Mouse (Mus musculus) Patski (cell line): ENCODE measurements at regions not wholly inside any gene's neighbourhood (a gene's known extent, or its start where the extent isn't known, plus 50 kb on each side); places are given as distances from the start of the nearest gene placed in this dataset.

Experiments
- ATAC-seq: fragments of 100-300 bp; one replicate; pipeline ENCODE4 v1.8.0; 2021
- CTCF ChIA-PET: fragments of 350-600 bp; sonication (Branson Sonifier 250); formaldehyde crosslinking; loops from one replicate; lab custom pipeline; 2022; ENCODE audit warnings: inconsistent platforms; lab: Charles Lee
- POLR2A ChIA-PET: fragments of 350-600 bp; sonication (Branson Sonifier 250); formaldehyde crosslinking; loops from one replicate; lab custom pipeline; 2022; ENCODE audit warnings: antibody characterized with exemption, inconsistent platforms; lab: Charles Lee
- DNase-seq: peaks from one replicate; pipeline ENCODE4 v3.0.0-alpha.2; 2011; ENCODE audit warnings: low read depth, low spot score
- H3K27me3 ChIP-seq: fragments of 371-371 bp; one replicate; pipeline ENCODE4 v1.5.1; 2021
- CTCF ChIP-seq: fragments of 100-300 bp; IDR thresholded peaks from one replicate; pipeline ENCODE4 v1.5.1; 2021
- in situ Hi-C: fragments of 300-500 bp; cut with MboI; formaldehyde crosslinking; loops from 3 replicates; pipeline ENCODE4 v1.11.1; 2018; ENCODE audit warnings: low pct_unique_long_range_greater_than_20kb, mixed read lengths

- ChIA-PET CTCF (no interaction called here), POLR2A (no interaction called here)
- TF ChIP-seq CTCF = no peak
- DNase-seq (no peak), ATAC-seq (no peak)
- in situ Hi-C loops = no loop called here
- H3K27me3 ChIP-seq = no peaks in the 10 kb centered on the region
Observed at GRCm38 (mm10) chr1:161693768-161694160, 94.5 kb downstream of the Fasl start.

- no peaks in the 10 kb centered on the region for H3K27me3 ChIP-seq
- no peak for TF ChIP-seq CTCF
- in situ Hi-C loops = no loop called here
- ChIA-PET POLR2A (no interaction called here), CTCF (no interaction called here)
- no peak for ATAC-seq
- no peak for DNase-seq
Observed at GRCm38 (mm10) chr1:161692836-161693767, 95.2 kb downstream of the Fasl start.

GRCm38 (mm10) chr1:161688946-161689345 is 99.3 kb downstream of the Fasl start:
- ATAC-seq (peak; percentile 62), DNase-seq (peak; percentile 57)
- no peak for TF ChIP-seq CTCF
- H3K27me3 ChIP-seq = peaks cover 4% of the 10 kb centered on the region
- CTCF ChIA-PET = interaction anchor here (1.2 to 4.1 kb wide), 4 partner anchors 22 to 402 kb away, joined by 3 to 35 read pairs (median 8); no protein-coding TSS in a partner anchor
- in situ Hi-C loops = loop anchor here (5.0 kb wide), 2 partner anchors 43 to 287 kb away; no protein-coding TSS in a partner anchor
- POLR2A ChIA-PET = no interaction called here

DNA sequence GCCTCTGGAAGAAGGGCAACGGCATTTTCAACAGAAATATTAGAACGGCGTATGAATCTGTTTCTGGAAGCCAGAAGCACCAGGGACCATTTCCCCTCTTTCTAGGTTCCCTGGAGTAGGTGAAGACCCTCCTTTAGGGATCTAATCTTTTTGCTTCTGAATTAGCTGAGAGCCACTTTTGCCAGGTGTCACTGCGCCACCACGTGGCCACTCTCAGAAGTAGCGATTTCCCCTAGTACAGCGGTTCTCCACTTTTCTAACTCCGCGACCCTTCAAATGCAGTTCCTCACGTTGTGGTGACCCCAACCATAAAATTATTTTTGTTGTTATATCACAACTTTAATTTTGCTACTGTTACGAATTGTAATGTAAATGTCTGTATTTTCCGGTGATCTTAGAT is 100.7 kb downstream of the Fasl start:
- H3K27me3 ChIP-seq = peaks cover 4% of the 10 kb centered on the region
- POLR2A ChIA-PET = interaction anchor here (1.2 to 1.8 kb wide), 2 partner anchors 290 to 297 kb away, joined by 3 to 4 read pairs; no protein-coding TSS in a partner anchor
- in situ Hi-C loops = loop anchor here (5.0 kb wide), 2 partner anchors 45 to 285 kb away; no protein-coding TSS in a partner anchor
- DNase-seq = no peak
- ATAC-seq = no peak
- peak; percentile 92 for TF ChIP-seq CTCF
- CTCF ChIA-PET = interaction anchor here (0.8 to 4.1 kb wide), 12 partner anchors 12 to 401 kb away, joined by 3 to 35 read pairs (median 4); no protein-coding TSS in a partner anchor

DNA sequence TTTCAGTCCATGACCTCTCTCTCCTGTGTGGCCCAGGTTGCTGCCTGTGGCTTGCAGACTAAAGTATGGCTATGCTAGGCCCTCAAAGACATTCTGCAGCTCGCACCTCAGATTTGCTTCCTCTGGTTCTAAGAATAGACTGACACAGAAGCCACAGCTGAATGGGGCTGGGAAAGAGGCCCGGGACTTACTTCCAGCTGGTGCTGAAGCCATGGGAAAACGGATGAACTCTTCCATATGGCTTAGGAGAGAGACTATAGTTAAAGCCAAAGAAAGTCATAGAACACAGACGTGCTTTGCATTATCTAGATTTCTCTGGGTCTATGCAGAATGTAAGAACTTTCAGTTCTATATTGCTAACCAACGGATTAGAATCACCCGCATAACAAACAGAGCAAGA is 107.7 kb downstream of the Fasl start:
- DNase-seq = no peak
- no peak for TF ChIP-seq CTCF
- no peaks in the 10 kb centered on the region for H3K27me3 ChIP-seq
- no peak for ATAC-seq
- in situ Hi-C loops = no loop called here
- CTCF ChIA-PET = no interaction called here
- POLR2A ChIA-PET = no interaction called here

DNA sequence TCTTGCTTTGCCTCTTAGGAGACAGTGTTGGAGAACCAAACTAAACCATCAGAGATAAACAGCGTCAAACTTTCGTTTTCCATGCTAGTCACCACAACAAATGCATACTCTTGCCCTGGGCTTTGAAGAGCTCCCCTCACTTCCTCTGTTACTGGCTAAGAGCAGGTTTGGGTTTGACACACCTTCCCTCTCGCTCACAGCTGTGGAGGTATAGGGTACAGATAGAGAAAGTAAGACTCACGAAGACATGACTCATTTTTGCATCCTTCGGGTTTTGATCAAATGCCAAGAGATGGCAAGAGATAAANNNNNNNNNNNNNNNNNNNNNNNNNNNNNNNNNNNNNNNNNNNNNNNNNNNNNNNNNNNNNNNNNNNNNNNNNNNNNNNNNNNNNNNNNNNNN is 117.4 kb downstream of the Fasl start:
- peaks cover 2% of the 10 kb centered on the region for H3K27me3 ChIP-seq
- DNase-seq = no peak
- ChIA-PET POLR2A (no interaction called here), CTCF (no interaction called here)
- ATAC-seq = no peak
- in situ Hi-C loops = no loop called here
- no peak for TF ChIP-seq CTCF

DNA sequence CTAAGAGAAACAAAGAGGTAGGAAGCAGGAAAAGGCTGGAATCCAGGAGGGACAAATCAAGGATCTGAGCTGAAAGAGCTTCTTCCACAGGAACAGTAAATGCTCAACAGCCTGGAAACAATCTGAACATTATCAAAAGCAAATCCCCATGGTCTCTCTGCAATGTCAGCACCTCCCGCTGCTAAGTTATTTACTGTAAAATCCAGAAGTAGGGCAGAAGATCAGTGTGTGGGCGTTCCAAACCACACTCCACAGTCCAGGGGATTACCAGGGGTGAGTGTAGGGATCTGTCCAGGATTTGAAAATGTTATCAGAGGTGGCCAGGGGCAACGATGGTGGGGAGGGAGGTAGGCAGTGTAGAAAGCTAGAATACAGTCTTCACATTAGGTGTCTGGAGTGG is 124.0 kb downstream of the Fasl start:
- H3K27me3 ChIP-seq = peaks cover 19% of the 10 kb centered on the region
- ChIA-PET CTCF (interaction anchor here (1.0 to 1.8 kb wide), 3 partner anchors 10 to 23 kb away, joined by 3 to 6 read pairs (median 3); no protein-coding TSS in a partner anchor), POLR2A (no interaction called here)
- peak; percentile 71 for ATAC-seq
- in situ Hi-C loops = no loop called here
- TF ChIP-seq CTCF = no peak
- DNase-seq = peak; percentile 30

DNA sequence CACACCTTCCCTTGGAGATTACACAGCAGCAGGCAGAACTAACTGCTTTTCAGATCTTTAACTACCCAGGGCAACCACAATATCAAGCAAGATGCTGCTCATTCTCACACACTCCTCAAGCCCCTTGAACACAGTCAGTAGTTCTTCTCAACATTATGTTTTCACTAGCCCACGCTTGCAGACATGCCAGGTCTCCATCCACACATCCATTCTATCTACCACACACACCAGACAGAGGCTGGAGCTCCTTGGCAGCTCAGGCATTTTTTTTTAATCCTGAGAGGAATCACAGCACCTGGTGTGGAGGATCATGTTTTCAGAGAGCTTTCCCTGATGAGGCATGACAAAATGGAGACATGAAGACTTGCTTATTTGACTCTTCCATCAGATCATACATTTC is 124.9 kb downstream of the Fasl start:
- ATAC-seq = no peak
- TF ChIP-seq CTCF = no peak
- in situ Hi-C loops = no loop called here
- H3K27me3 ChIP-seq = peaks cover 19% of the 10 kb centered on the region
- no peak for DNase-seq
- ChIA-PET POLR2A (no interaction called here), CTCF (interaction anchor here (1.8 kb wide), 1 partner anchor 9 kb away, joined by 6 read pairs; no protein-coding TSS in a partner anchor)

DNA sequence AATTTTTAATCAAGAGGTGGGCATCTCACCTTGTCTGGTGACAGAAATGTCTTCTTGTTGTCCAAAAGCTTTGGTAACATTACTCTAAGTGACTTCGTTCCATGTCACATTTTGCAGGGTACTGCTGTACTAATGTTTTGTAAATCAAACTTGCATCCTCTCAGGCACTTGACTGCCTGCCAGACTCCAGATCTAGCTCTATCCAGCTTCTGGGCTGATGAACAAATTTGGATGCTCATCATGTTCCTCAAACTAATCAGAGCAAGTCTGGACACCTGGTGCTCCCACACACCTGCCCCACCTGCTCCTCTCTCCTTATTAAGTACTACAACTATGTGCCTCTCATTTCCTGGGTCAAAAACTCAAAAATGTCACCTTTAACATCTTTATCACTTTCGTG is 126.1 kb downstream of the Fasl start:
- ATAC-seq = no peak
- no peak for TF ChIP-seq CTCF
- ChIA-PET POLR2A (no interaction called here), CTCF (no interaction called here)
- peaks cover 22% of the 10 kb centered on the region for H3K27me3 ChIP-seq
- DNase-seq = no peak
- in situ Hi-C loops = no loop called here

DNA sequence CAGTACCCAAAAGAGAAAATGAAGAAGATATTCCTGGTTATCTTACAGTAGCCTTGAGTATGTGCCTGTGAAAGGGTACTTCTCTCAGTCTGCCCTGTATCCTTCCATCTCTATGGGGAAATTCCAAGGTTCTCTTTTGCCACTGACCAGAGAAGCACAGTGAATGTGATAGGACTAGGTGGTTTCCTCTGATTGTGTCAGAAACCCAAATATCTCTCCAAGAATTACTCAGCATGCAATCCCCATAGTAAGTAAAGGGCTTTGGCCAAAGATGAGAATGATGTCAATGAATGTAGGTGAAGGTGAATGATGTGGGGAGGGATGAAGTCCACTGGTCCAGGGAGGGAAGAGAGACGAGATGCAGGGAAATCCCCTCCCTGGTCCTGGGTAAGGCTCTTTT is 130.8 kb downstream of the Fasl start:
- TF ChIP-seq CTCF = no peak
- ATAC-seq (no peak), DNase-seq (no peak)
- in situ Hi-C loops = no loop called here
- POLR2A ChIA-PET = no interaction called here
- CTCF ChIA-PET = no interaction called here
- peaks cover 28% of the 10 kb centered on the region for H3K27me3 ChIP-seq

- ATAC-seq (no peak), DNase-seq (no peak)
- CTCF ChIA-PET = no interaction called here
- peaks cover 3% of the 10 kb centered on the region for H3K27me3 ChIP-seq
- POLR2A ChIA-PET = no interaction called here
- TF ChIP-seq CTCF = peak; percentile 42
- in situ Hi-C loops = no loop called here
Observed at GRCm38 (mm10) chr1:161649387-161649786, 138.9 kb downstream of the Fasl start.
